ENCODE assay signal across 17 mouse cellular contexts in the genomic region with DNA sequence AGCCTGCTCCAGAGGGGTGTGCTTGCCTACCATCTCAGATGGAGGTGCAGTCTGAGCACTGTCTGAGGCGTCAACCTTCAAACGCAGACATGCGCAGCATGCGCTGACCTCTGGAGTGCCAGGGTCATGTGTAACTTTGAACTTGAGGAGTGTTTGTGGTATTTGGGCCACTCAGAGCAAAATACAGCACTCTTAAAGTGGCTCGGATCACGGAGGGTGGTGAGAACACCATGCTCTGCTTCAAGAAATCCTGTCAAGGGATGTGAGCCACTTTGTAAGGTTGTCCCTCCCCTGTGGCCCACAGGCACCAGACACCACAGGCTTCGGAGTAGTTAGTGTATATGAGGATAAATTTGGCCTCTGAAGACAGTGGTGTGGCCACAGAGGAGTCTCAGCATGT. TPM values are rescaled to one million over a fixed set of nuclear protein-coding genes. Genes with fewer than 3 reads are reported as not detected.
DNase-seq lines count a peak whose midpoint lies in the region; ATAC-seq lines count a peak whose summit lies in the region.
"Had no signal": no experiment of that assay in that cellular context is flagged by ENCODE, and none has a peak within 500 bp of the region (broad histone marks: within the 10 kb centered on the region; RNA-seq: fewer than 3 reads in every experiment).

No protein-coding gene starts in this region.

- 84% methylated on average over 7 of the region's 7 CpGs for WGBS in hindbrain, embryonic 10.5 days
- WGBS in hindbrain, embryonic 16.5 days: 94% methylated on average over 7 of the region's 7 CpGs
- 89% methylated on average over 7 of the region's 7 CpGs for WGBS in hindbrain, embryonic 13.5 days

- H3K36me3 ChIP-seq in hindbrain, embryonic 10.5 days: no peaks in the 10 kb centered on the region
- H3K36me3 ChIP-seq in hindbrain, embryonic 16.5 days (ENCODE audit: control insufficient read depth, insufficient read depth, low read length): no peaks in the 10 kb centered on the region
- no peaks in the 10 kb centered on the region for H3K36me3 ChIP-seq in hindbrain, embryonic 13.5 days
- H3K36me3 ChIP-seq: liver, embryonic 12.5 days had no signal

- DNase-seq in hindbrain, embryonic 10.5 days (ENCODE audit: low spot score): no peak
- DNase-seq in thymus, postnatal 25 days: peak; percentile 1
- no peak for DNase-seq in thymus, postnatal 10 days (ENCODE audit: low spot score in 2 of 2)
- DNase-seq in lung, postnatal 36 days: peak; percentile 63
- no peak for DNase-seq in layer of hippocampus, postnatal 10 days (ENCODE audit: low spot score in 2 of 2)
- no peak for DNase-seq in kidney, postnatal 36 days
- DNase-seq: cerebellum, adult 8-10 months; heart, adult 2 months; heart, postnatal 14 days; kidney, adult 18-20 months had no signal

- H3K4me2 ChIP-seq in hindbrain, embryonic 16.5 days (ENCODE audit: low read length): no peak overlapping the region
- no peak overlapping the region for H3K4me2 ChIP-seq in hindbrain, embryonic 13.5 days
- H3K4me2 ChIP-seq: liver, embryonic 12.5 days had no signal

- ATAC-seq in hindbrain, embryonic 16.5 days: no peak
- no peak for ATAC-seq in hindbrain, embryonic 13.5 days (ENCODE audit: low FRiP score)
- ATAC-seq: liver, embryonic 12.5 days had no signal

- H3K4me1 ChIP-seq in hindbrain, embryonic 10.5 days (replicated peaks): peaks cover 68% of the 10 kb centered on the region
- peaks cover 31% of the 10 kb centered on the region for H3K4me1 ChIP-seq in hindbrain, embryonic 16.5 days (ENCODE audit: control insufficient read depth, insufficient read depth, low read depth, low read length)
- H3K4me1 ChIP-seq in hindbrain, embryonic 13.5 days (replicated peaks): peaks cover 61% of the 10 kb centered on the region
- H3K4me1 ChIP-seq: liver, embryonic 12.5 days had no signal

- no peak overlapping the region for H3K4me3 ChIP-seq in hindbrain, embryonic 10.5 days
- no peak overlapping the region for H3K4me3 ChIP-seq in hindbrain, embryonic 16.5 days (ENCODE audit: low read length)
- no peak overlapping the region for H3K4me3 ChIP-seq in hindbrain, embryonic 13.5 days
- H3K4me3 ChIP-seq: erythroblast, embryonic 14.5 days; heart, adult 2 months; left cerebral cortex, adult 2 months; liver, embryonic 12.5 days had no signal

- no peak overlapping the region for H3K9ac ChIP-seq in hindbrain, embryonic 16.5 days (ENCODE audit: low read depth, low read length)
- no peak overlapping the region for H3K9ac ChIP-seq in hindbrain, embryonic 13.5 days
- H3K9ac ChIP-seq: liver, embryonic 12.5 days had no signal

- peak overlapping the region; percentile 91 for H3K27ac ChIP-seq in hindbrain, embryonic 10.5 days
- no peak overlapping the region for H3K27ac ChIP-seq in hindbrain, embryonic 16.5 days (ENCODE audit: low read depth, low read length)
- H3K27ac ChIP-seq in hindbrain, embryonic 13.5 days: peak overlapping the region; percentile 76; the same call in 1 of the 2 replicates
- H3K27ac ChIP-seq: heart, adult 2 months; liver, embryonic 12.5 days had no signal

- H3K27me3 ChIP-seq in hindbrain, embryonic 10.5 days (ENCODE audit: insufficient read depth, poor library complexity, severe bottlenecking): no peaks in the 10 kb centered on the region
- H3K27me3 ChIP-seq in hindbrain, embryonic 16.5 days (replicated peaks; ENCODE audit: control insufficient read depth, insufficient read depth, low read length): no peaks in the 10 kb centered on the region
- no peaks in the 10 kb centered on the region for H3K27me3 ChIP-seq in hindbrain, embryonic 13.5 days
- H3K27me3 ChIP-seq: liver, embryonic 12.5 days had no signal

- H3K9me3 ChIP-seq in hindbrain, embryonic 10.5 days: no peaks in the 10 kb centered on the region
- H3K9me3 ChIP-seq in hindbrain, embryonic 16.5 days (ENCODE audit: control insufficient read depth, low read length): no peaks in the 10 kb centered on the region
- H3K9me3 ChIP-seq in hindbrain, embryonic 13.5 days: no peaks in the 10 kb centered on the region
- H3K9me3 ChIP-seq: liver, embryonic 12.5 days had no signal

RNA-seq across cellular contexts. Expression of gene Zfp957, which starts 42.3 kb away (rescaled TPM):
- not detected in 2 replicates for polyA plus RNA-seq in hindbrain, embryonic 10.5 days (2016; fragmentation: Nextera tagmentation; extraction: Ambion mirVana)
- not detected in 2 replicates for polyA plus RNA-seq in hindbrain, embryonic 16.5 days (2015; fragmentation: Nextera tagmentation; extraction: Ambion mirVana)
- polyA plus RNA-seq in hindbrain, embryonic 13.5 days (2015; fragmentation: Nextera tagmentation; extraction: Ambion mirVana): not detected in 2 replicates
- total RNA-seq in layer of hippocampus, postnatal 10 days (2021): not detected
- total RNA-seq: adrenal gland, adult 18-20 months; heart, adult 2 months; heart, postnatal 14 days; left cerebral cortex, adult 2 months had no signal
- polyA plus RNA-seq: erythroblast, embryonic 14.5 days; heart, adult 2 months; liver, embryonic 12.5 days; stomach, embryonic 16.5 days had no signal

Comparison
In these comparisons a context has a peak if more than half of its experiments do, and no peak if none do; other contexts are left out.
1. DNase-seq: peak in thymus, postnatal 25 days (single experiment) and lung, postnatal 36 days (single experiment); none in hindbrain, embryonic 10.5 days (single experiment), thymus, postnatal 10 days (0 of 2), layer of hippocampus, postnatal 10 days (0 of 2) and kidney, postnatal 36 days (0 of 2).